Mouse (Mus musculus): ENCODE results near the gene Ubxn2a. TPM values are rescaled to one million over a fixed set of nuclear protein-coding genes. Genes with fewer than 3 reads are reported as not detected.

Gene Ubxn2a
- polyA plus RNA-seq, 1 experiment: 12.1 TPM

- peaks cover 16% of the 10 kb centered on the region for H3K4me1 ChIP-seq (ENCODE audit: control insufficient read depth, insufficient read depth, low read length)
- TF ChIP-seq CTCF (IDR thresholded peaks at IDR 0.05; ENCODE audit: low read depth, low read length): no peak
- no peak for TF ChIP-seq POLR2A (IDR thresholded peaks at IDR 0.05; ENCODE audit: borderline replicate concordance, low read depth, low read length)
- no peak overlapping the region for H3K4me3 ChIP-seq (ENCODE audit: insufficient read depth, low read length)
- no peak overlapping the region for H3K27ac ChIP-seq (ENCODE audit: insufficient read depth, low read depth, low read length)
Measured at GRCm38 (mm10) chr12:4842456-4842855, 65.0 kb downstream of the Ubxn2a start.

- no peak for TF ChIP-seq POLR2A (IDR thresholded peaks at IDR 0.05; ENCODE audit: borderline replicate concordance, low read depth, low read length)
- no peak for TF ChIP-seq CTCF (IDR thresholded peaks at IDR 0.05; ENCODE audit: low read depth, low read length)
- peaks cover 19% of the 10 kb centered on the region for H3K4me1 ChIP-seq (ENCODE audit: control insufficient read depth, insufficient read depth, low read length)
- H3K4me3 ChIP-seq (ENCODE audit: insufficient read depth, low read length): peak within 1 kb of the TSS; percentile 83
- peak within 1 kb of the TSS; percentile 54 for H3K27ac ChIP-seq (ENCODE audit: insufficient read depth, low read depth, low read length)
Measured at GRCm38 (mm10) chr12:4841392-4841887, 66.1 kb downstream of the Ubxn2a start, which contains the start of gene Fkbp1b. Fkbp1b (minus strand) TSS chr12:4841591.

DNA sequence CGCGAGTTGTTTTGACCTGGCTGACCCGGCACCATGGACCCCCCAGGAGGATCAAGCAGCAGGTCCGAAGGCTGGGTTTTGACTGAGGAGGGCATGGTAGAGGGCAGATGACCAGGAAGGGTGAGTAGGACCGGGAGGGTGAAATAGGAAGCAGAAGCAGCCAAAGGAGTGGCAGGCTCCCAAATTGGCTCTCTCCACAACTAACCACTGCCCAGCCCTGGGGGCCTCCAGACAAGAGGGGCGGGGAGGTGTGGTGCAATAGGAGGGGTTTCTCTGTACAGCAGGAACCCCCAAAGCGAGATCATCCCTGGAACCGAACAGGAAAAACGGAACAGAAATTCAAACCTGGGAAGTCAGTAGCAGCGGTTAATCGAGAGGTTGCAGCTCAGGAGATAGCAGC is 66.8 kb downstream of the Ubxn2a start:
- peak overlapping the region; percentile 83 for H3K4me3 ChIP-seq (ENCODE audit: insufficient read depth, low read length)
- H3K4me1 ChIP-seq (ENCODE audit: control insufficient read depth, insufficient read depth, low read length): peaks cover 19% of the 10 kb centered on the region
- peak overlapping the region; percentile 54 for H3K27ac ChIP-seq (ENCODE audit: insufficient read depth, low read depth, low read length)
- TF ChIP-seq CTCF (IDR thresholded peaks at IDR 0.05; ENCODE audit: low read depth, low read length) (no peak), POLR2A (IDR thresholded peaks at IDR 0.05; ENCODE audit: borderline replicate concordance, low read depth, low read length) (no peak)

DNA sequence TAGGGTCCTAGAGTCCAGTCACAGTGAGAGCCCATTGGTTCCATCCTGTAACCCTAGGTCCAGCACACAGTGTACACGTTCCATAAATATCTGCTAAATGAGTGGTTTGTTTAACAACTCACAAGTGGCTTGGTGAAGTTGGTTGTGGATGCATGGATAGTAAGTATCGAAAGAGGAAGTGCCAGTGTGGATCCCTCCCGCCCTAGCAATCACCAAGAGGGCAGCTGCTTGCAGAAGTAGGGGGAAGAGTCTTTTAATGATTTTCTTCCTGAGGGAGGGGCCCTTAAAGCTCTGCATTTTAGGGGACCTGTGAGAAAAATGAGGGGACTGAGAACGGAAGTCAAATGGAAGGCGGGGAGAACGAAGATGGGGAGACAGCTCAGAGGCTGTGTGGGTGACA is 67.5 kb downstream of the Ubxn2a start:
- Histone ChIP-seq H3K4me1 (ENCODE audit: control insufficient read depth, insufficient read depth, low read length) (peaks cover 19% of the 10 kb centered on the region), H3K4me3 (ENCODE audit: insufficient read depth, low read length) (peak overlapping the region; percentile 83), H3K27ac (ENCODE audit: insufficient read depth, low read depth, low read length) (peak overlapping the region; percentile 54)
- TF ChIP-seq POLR2A (IDR thresholded peaks at IDR 0.05; ENCODE audit: borderline replicate concordance, low read depth, low read length): no peak
- TF ChIP-seq CTCF (IDR thresholded peaks at IDR 0.05; ENCODE audit: low read depth, low read length): no peak

- H3K4me3 ChIP-seq (ENCODE audit: insufficient read depth, low read length): no peak overlapping the region
- H3K4me1 ChIP-seq (ENCODE audit: control insufficient read depth, insufficient read depth, low read length): peaks cover 15% of the 10 kb centered on the region
- no peak overlapping the region for H3K27ac ChIP-seq (ENCODE audit: insufficient read depth, low read depth, low read length)
- TF ChIP-seq POLR2A (IDR thresholded peaks at IDR 0.05; ENCODE audit: borderline replicate concordance, low read depth, low read length) (no peak), CTCF (IDR thresholded peaks at IDR 0.05; ENCODE audit: low read depth, low read length) (no peak)
Measured at GRCm38 (mm10) chr12:4836959-4837358, 70.5 kb downstream of the Ubxn2a start.

Other genes with a start within 250 kb of the Ubxn2a start
- gene Fam228a, start 169.3 kb downstream of the Ubxn2a start, polyA plus RNA-seq (2012; ENCODE audit: insufficient read depth, insufficient read length, missing spikeins): not detected in 2 replicates
- 0.23 TPM in 1 of 2 replicates, not detected in the other for gene Pfn4, start 138.7 kb downstream of the Ubxn2a start, polyA plus RNA-seq (2012; ENCODE audit: insufficient read depth, insufficient read length, missing spikeins)
- 1.5 TPM in 1 of 2 replicates, not detected in the other for gene Fam228b, start 138.4 kb downstream of the Ubxn2a start, polyA plus RNA-seq (2012; ENCODE audit: insufficient read depth, insufficient read length, missing spikeins)
- 168 and 178 TPM in 2 replicates for gene Sf3b6, start 90.2 kb downstream of the Ubxn2a start, polyA plus RNA-seq (2012; ENCODE audit: insufficient read depth, insufficient read length, missing spikeins)
- gene Fkbp1b, start 66.1 kb downstream of the Ubxn2a start, polyA plus RNA-seq (2012; ENCODE audit: insufficient read depth, insufficient read length, missing spikeins): 40.5 and 41.7 TPM in 2 replicates
- gene Wdcp, start 64.4 kb downstream of the Ubxn2a start, polyA plus RNA-seq (2012; ENCODE audit: insufficient read depth, insufficient read length, missing spikeins): 10.1 and 10.6 TPM in 2 replicates
- 0.67 and 1.3 TPM in 2 replicates for gene Mfsd2b, start 33.3 kb downstream of the Ubxn2a start, polyA plus RNA-seq (2012; ENCODE audit: insufficient read depth, insufficient read length, missing spikeins)
- gene Atad2b, start 9.6 kb upstream of the Ubxn2a start, polyA plus RNA-seq (2012; ENCODE audit: insufficient read depth, insufficient read length, missing spikeins): 18.0 and 18.7 TPM in 2 replicates

All from bone marrow macrophage, adult 2 months (primary cell).